Mouse (Mus musculus): ENCODE results near the gene Entpd5.

DNA sequence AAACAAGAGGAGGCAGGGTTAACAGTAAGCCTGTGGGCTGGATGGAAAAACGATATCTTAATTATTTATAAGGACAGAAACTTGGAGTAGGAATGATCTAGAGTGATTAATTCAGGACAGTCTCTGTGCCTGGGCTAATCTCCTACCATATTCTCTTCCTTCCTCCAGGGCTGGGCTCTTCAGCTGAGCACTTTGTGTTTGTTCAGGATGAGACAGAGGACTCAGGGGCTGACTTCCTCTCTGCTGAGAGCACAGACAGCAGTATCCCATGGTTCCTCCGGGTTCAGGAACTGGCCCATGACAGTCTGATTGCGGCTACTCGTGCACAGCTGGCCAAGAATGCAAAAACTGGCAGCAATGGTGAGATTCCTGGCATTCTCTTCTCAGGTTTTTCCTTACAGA is 81.7 kb downstream of the Entpd5 start:
- TF ChIP-seq CTCF (IDR thresholded peaks at IDR 0.05) (0 out of 2 replicates have a peak, but pooled peaks have one; percentile 1), EP300 (IDR thresholded peaks at IDR 0.05) (no peak)
